Mouse (Mus musculus): ENCODE results near the gene Vps26a.

DNA sequence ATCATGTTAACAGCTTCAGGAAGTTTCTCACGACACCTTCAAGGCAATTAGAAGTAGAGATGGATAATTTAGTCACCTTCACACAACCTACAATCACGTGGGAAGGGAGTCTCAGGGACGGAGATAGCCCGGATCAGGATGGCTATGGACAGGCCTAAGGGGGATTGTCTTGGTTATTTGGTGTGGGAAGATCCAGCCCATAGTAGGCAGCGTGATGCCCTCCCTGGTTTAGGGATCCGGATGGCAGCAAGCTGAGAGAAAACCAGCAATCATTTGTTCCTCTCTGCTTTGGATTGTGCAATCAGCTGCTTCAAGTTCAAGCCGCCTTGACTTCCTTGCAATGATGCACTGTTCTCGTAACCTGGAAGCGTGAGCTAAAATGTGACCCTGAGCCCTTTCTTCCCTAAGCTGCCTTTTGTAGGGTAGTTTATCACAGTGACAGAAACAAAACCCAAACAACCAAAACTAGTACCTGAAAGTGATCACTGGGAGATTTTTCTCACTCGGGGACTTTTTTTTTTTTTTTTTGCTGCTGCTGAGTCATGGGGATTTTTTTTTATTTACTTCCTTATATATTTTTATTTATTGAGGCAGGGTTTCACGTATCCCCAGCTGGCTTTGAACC, 22.5 kb upstream of the Vps26a start:
- TF ChIP-seq CTCF (IDR thresholded peaks at IDR 0.05; ENCODE audit: low read depth) (no peak), EP300 (IDR thresholded peaks at IDR 0.05; ENCODE audit: low read depth) (no peak)

All from heart, postnatal 0 days (tissue).